Mouse (Mus musculus): ENCODE measurements around the gene Plpp6. TPM values are rescaled to one million over a fixed set of nuclear protein-coding genes. Genes with fewer than 3 reads are reported as not detected.
A peak's percentile ranks its signal among the peaks of the same experiment; 100 is the strongest.

Plpp6 gene
- 1 to 10 TPM; 5.9 to 6.8 TPM for total RNA-seq (2021)

- DNase-seq (ENCODE audit: low spot score): peak; percentile 69
- intact Hi-C loops (cut with DNase I): loop anchor here (10.0 kb wide), 1 partner anchor 541 kb away; no protein-coding TSS in a partner anchor
Observed at GRCm38 (mm10) chr19:28963842-28964551, at the start of gene Plpp6. Plpp6 (plus strand) TSS chr19:28963953.

GRCm38 (mm10) chr19:28914598-28914997 lies 49.2 kb upstream of the Plpp6 start:
- no peak for DNase-seq (ENCODE audit: low spot score)
- intact Hi-C loops (cut with DNase I): no loop called here

- intact Hi-C loops (cut with DNase I): no loop called here
- no peak for DNase-seq (ENCODE audit: low spot score)
Observed at GRCm38 (mm10) chr19:28915602-28916250, 48.0 kb upstream of the Plpp6 start.

GRCm38 (mm10) chr19:28916492-28916891 lies 47.3 kb upstream of the Plpp6 start:
- intact Hi-C loops (cut with DNase I): no loop called here

GRCm38 (mm10) chr19:28917839-28918238 lies 45.9 kb upstream of the Plpp6 start:
- no peak for DNase-seq (ENCODE audit: low spot score)
- intact Hi-C loops (cut with DNase I): no loop called here

More at GRCm38 (mm10) chr19:28916492-28916891, 47.3 kb upstream of the Plpp6 start:
- DNase-seq (ENCODE audit: low spot score): no peak

GRCm38 (mm10) chr19:28926366-28926765 lies 37.4 kb upstream of the Plpp6 start:
- no peak for DNase-seq (ENCODE audit: low spot score)
- intact Hi-C loops (cut with DNase I): loop anchor here (10.0 kb wide), 1 partner anchor 152 kb away; no protein-coding TSS in a partner anchor

GRCm38 (mm10) chr19:28927396-28927795 lies 36.4 kb upstream of the Plpp6 start:
- DNase-seq (ENCODE audit: low spot score): no peak
- intact Hi-C loops (cut with DNase I): loop anchor here (10.0 kb wide), 1 partner anchor 153 kb away; no protein-coding TSS in a partner anchor

- no peak for DNase-seq (ENCODE audit: low spot score)
- intact Hi-C loops (cut with DNase I): loop anchor here (10.0 kb wide), 1 partner anchor 154 kb away; no protein-coding TSS in a partner anchor
Observed at GRCm38 (mm10) chr19:28929034-28929433, 34.7 kb upstream of the Plpp6 start.

- intact Hi-C loops (cut with DNase I): no loop called here
Observed at GRCm38 (mm10) chr19:28934897-28935296, 28.9 kb upstream of the Plpp6 start.

GRCm38 (mm10) chr19:28940135-28940874 lies 23.4 kb upstream of the Plpp6 start:
- DNase-seq (ENCODE audit: low spot score): no peak
- intact Hi-C loops (cut with DNase I): no loop called here

More at GRCm38 (mm10) chr19:28934897-28935296, 28.9 kb upstream of the Plpp6 start:
- DNase-seq (ENCODE audit: low spot score): no peak

GRCm38 (mm10) chr19:28941271-28941670 lies 22.5 kb upstream of the Plpp6 start:
- intact Hi-C loops (cut with DNase I): no loop called here

GRCm38 (mm10) chr19:28946782-28947181 lies 17.0 kb upstream of the Plpp6 start:
- no peak for DNase-seq (ENCODE audit: low spot score)
- intact Hi-C loops (cut with DNase I): no loop called here

More at GRCm38 (mm10) chr19:28941271-28941670, 22.5 kb upstream of the Plpp6 start:
- no peak for DNase-seq (ENCODE audit: low spot score)

- no peak for DNase-seq (ENCODE audit: low spot score)
Observed at GRCm38 (mm10) chr19:28947311-28947710, 16.4 kb upstream of the Plpp6 start.

GRCm38 (mm10) chr19:28951251-28951650 lies 12.5 kb upstream of the Plpp6 start:
- DNase-seq (ENCODE audit: low spot score): no peak
- intact Hi-C loops (cut with DNase I): no loop called here

More at GRCm38 (mm10) chr19:28947311-28947710, 16.4 kb upstream of the Plpp6 start:
- intact Hi-C loops (cut with DNase I): no loop called here

- no peak for DNase-seq (ENCODE audit: low spot score)
- intact Hi-C loops (cut with DNase I): loop anchor here (10.0 kb wide), 1 partner anchor 542 kb away; no protein-coding TSS in a partner anchor
Observed at GRCm38 (mm10) chr19:28963113-28963512, 640 bp upstream of the Plpp6 start.

GRCm38 (mm10) chr19:28963513-28963841 lies 276 bp upstream of the Plpp6 start:
- no peak for DNase-seq (ENCODE audit: low spot score)
- intact Hi-C loops (cut with DNase I): loop anchor here (10.0 kb wide), 1 partner anchor 541 kb away; no protein-coding TSS in a partner anchor

GRCm38 (mm10) chr19:28964552-28964903 lies 775 bp downstream of the Plpp6 start:
- intact Hi-C loops (cut with DNase I): loop anchor here (10.0 kb wide), 1 partner anchor 540 kb away; no protein-coding TSS in a partner anchor
- DNase-seq (ENCODE audit: low spot score): no peak

- intact Hi-C loops (cut with DNase I): loop anchor here (5.0 to 10.0 kb wide), 2 partner anchors 190 to 537 kb away; no protein-coding TSS in a partner anchor
- DNase-seq (ENCODE audit: low spot score): no peak
Observed at GRCm38 (mm10) chr19:28967652-28968051, 3.9 kb downstream of the Plpp6 start, which contains the start of gene 4430402I18Rik. 4430402I18Rik (minus strand) TSS chr19:28967800.

GRCm38 (mm10) chr19:28968178-28968577 lies 4.4 kb downstream of the Plpp6 start:
- DNase-seq (ENCODE audit: low spot score): no peak
- intact Hi-C loops (cut with DNase I): loop anchor here (5.0 to 10.0 kb wide), 2 partner anchors 191 to 537 kb away; no protein-coding TSS in a partner anchor

- intact Hi-C loops (cut with DNase I): loop anchor here (5.0 to 10.0 kb wide), 2 partner anchors 192 to 536 kb away; no protein-coding TSS in a partner anchor
Observed at GRCm38 (mm10) chr19:28969231-28969630, 5.5 kb downstream of the Plpp6 start.

More at GRCm38 (mm10) chr19:28969231-28969630, 5.5 kb downstream of the Plpp6 start:
- no peak for DNase-seq (ENCODE audit: low spot score)
